9 mouse cellular contexts compared by ENCODE assay signal in the genomic region with DNA sequence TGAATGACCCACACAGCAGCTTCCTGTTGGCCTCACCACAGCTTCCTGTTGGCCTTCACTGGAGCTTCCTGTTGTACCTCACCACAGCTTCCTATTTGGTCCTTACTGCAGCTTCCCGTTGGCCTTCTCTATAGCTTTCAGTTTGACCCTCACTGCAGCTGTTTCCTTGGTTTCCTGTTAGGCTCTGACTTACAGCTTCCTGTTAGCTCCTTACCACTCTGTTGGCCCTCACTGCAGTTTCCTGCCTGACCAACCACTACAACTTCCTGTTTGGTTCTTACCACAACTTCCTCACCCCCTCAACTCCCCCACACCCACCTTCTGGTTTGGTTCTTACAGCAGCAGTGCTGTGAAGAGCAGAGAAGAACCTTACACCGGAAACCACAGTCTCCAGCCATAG.
A peak's percentile ranks its signal among the peaks of the same experiment; 100 is the strongest.
DNase-seq lines count a peak whose midpoint lies in the region; ATAC-seq and TF ChIP-seq lines count a peak whose summit lies in the region.
"Had no signal": no experiment of that assay in that cellular context is flagged by ENCODE, and none has a peak within 500 bp of the region (broad histone marks: within the 10 kb centered on the region; RNA-seq: fewer than 3 reads in every experiment).

No protein-coding gene starts in this region.

- H3K9me3 ChIP-seq in heart, embryonic 14.5 days (ENCODE audit: control insufficient read depth, low read length): no peaks in the 10 kb centered on the region

- peaks cover 26 to 30% of the 10 kb centered on the region in 2 experiments for H3K4me1 ChIP-seq in heart, embryonic 14.5 days (ENCODE audit: control insufficient read depth in 2 of 2, insufficient read depth in 2 of 2, low read length in 2 of 2)

- H3K4me3 ChIP-seq in heart, embryonic 14.5 days (ENCODE audit: control insufficient read depth in 1 of 2, insufficient read depth in 1 of 2, low read depth in 1 of 2, low read length in 2 of 2): no peak overlapping the region
- no peak overlapping the region for H3K4me3 ChIP-seq in C2C12 (ENCODE audit: insufficient read depth, poor library complexity, severe bottlenecking)

- no peak for TF ChIP-seq CTCF in C2C12 (IDR thresholded peaks at IDR 0.05; ENCODE audit: control insufficient read depth, insufficient read depth, insufficient read length)

- H3K9ac ChIP-seq in heart, embryonic 14.5 days (ENCODE audit: low read length): no peak overlapping the region

- no peaks in the 10 kb centered on the region for H3K36me3 ChIP-seq in heart, embryonic 14.5 days (ENCODE audit: control insufficient read depth, insufficient read depth, low read length)
- no peaks in the 10 kb centered on the region for H3K36me3 ChIP-seq in C2C12 (ENCODE audit: control insufficient read depth, insufficient read depth)

- no peak overlapping the region for H3ac ChIP-seq in C2C12 (ENCODE audit: control insufficient read depth, insufficient read length, low read depth)

- no peak for DNase-seq in heart, adult 8-10 months (ENCODE audit: low spot score)
- peak; percentile 14 for DNase-seq in kidney, postnatal 14 days
- DNase-seq in spleen, adult 12 weeks (ENCODE audit: low spot score): peak; percentile 2
- DNase-seq in cerebellum, postnatal 36 days: no peak
- DNase-seq in right cerebral cortex, postnatal 14 days: no peak
- DNase-seq in adrenal gland, adult 2 months: no peak
- DNase-seq: embryo, embryonic 11 days had no signal

- no peak overlapping the region for H3K4me2 ChIP-seq in heart, embryonic 14.5 days (ENCODE audit: low read length)

- H3K27me3 ChIP-seq in heart, embryonic 14.5 days (ENCODE audit: control insufficient read depth, insufficient read depth, low read length): no peaks in the 10 kb centered on the region
- H3K27me3 ChIP-seq in C2C12 (ENCODE audit: control insufficient read depth, insufficient read depth, insufficient read length): no peaks in the 10 kb centered on the region

- no peak for ATAC-seq in heart, embryonic 14.5 days (ENCODE audit: insufficient number of reproducible peaks, insufficient read depth, low FRiP score, low read depth)

- H3K79me2 ChIP-seq in C2C12 (ENCODE audit: control insufficient read depth, insufficient read depth): no peaks in the 10 kb centered on the region

- no peaks in the 10 kb centered on the region for H3K79me3 ChIP-seq in C2C12 (ENCODE audit: low read depth)

- peak overlapping the region; percentile 52 to 57; a peak in 3 of 4 replicates for H3K27ac ChIP-seq in heart, embryonic 14.5 days (replicated peaks in 1 of 2; ENCODE audit: control insufficient read depth in 1 of 2, insufficient read depth in 1 of 2, low read depth in 2 of 2, low read length in 2 of 2)

- whole genome bisulfite sequencing in heart, embryonic 14.5 days: 63% methylated on average over 2 of the region's 2 CpGs

TF ChIP-seq in C2C12, 6 proteins besides CTCF, POLR2A, EP300 and RAD21:
- TF ChIP-seq MYOD1 (IDR thresholded peaks at IDR 0.05; ENCODE audit: control insufficient read depth, insufficient read length, low read depth): peak; percentile 20
- no peak for TF ChIP-seq MAX (IDR thresholded peaks at IDR 0.05)

Comparison
In these comparisons a context has a peak if more than half of its experiments do, and no peak if none do; other contexts are left out.
1. DNase-seq: peak in kidney, postnatal 14 days (single experiment) and spleen, adult 12 weeks (single experiment); none in heart, adult 8-10 months (single experiment), cerebellum, postnatal 36 days (0 of 2), right cerebral cortex, postnatal 14 days (single experiment) and adrenal gland, adult 2 months (single experiment).